Mouse (Mus musculus): ENCODE data around the gene Slc8a2. TPM values are rescaled to one million over a fixed set of nuclear protein-coding genes. Genes with fewer than 3 reads are reported as not detected.
A peak's percentile ranks its signal among the peaks of the same experiment; 100 is the strongest.

The Slc8a2 gene
- polyA plus RNA-seq, 1 experiment, result 1.2 TPM

DNA sequence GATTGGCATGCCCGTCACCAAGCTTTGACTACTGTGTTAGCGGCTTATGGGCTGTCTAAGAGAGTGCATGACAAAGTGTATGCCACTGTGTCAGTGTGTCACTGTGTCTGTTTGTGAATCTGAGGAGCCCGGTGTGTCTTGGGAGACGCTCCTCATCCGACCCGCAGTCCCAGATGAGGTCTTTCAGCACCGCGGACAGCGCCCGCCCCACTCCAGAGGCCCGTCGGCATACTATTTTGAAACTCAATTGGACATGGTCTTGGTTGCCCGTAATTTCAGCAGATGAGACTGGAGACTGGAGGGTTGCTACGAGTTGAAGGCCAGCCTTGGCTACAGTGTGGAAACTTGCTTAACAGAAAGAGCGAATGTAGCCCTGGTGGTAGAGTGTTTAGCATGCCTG lies 18.0 kb downstream of the Slc8a2 start:
- Histone ChIP-seq H3K27me3 (ENCODE audit: control insufficient read depth, insufficient read depth, low read length) (no peaks in the 10 kb centered on the region), H3K27ac (ENCODE audit: control insufficient read depth, insufficient read depth, low read length) (no peak overlapping the region), H3K36me3 (ENCODE audit: control insufficient read depth, insufficient read depth, low read length) (no peaks in the 10 kb centered on the region), H3K4me3 (ENCODE audit: control insufficient read depth, insufficient read depth, low read length) (no peak overlapping the region), H3K4me1 (replicated peaks; ENCODE audit: control insufficient read depth, insufficient read depth, low read length) (no peaks in the 10 kb centered on the region)
- no peak for TF ChIP-seq CTCF (IDR thresholded peaks at IDR 0.05; ENCODE audit: borderline replicate concordance, control insufficient read depth, extremely low read depth, insufficient read depth, low read length, poor library complexity)
- TF ChIP-seq POLR2A (IDR thresholded peaks at IDR 0.05; ENCODE audit: control insufficient read depth, extremely low read depth, insufficient read depth, low read length, poor library complexity), result no peak
- WGBS, result 16% methylated on average over 15 of the region's 15 CpGs
- DNase-seq, result peak; percentile 49

- TF ChIP-seq CTCF (IDR thresholded peaks at IDR 0.05; ENCODE audit: borderline replicate concordance, control insufficient read depth, extremely low read depth, insufficient read depth, low read length, poor library complexity) (no peak), POLR2A (IDR thresholded peaks at IDR 0.05; ENCODE audit: control insufficient read depth, extremely low read depth, insufficient read depth, low read length, poor library complexity) (no peak)
- Histone ChIP-seq H3K27ac (ENCODE audit: control insufficient read depth, insufficient read depth, low read length) (no peak overlapping the region), H3K27me3 (ENCODE audit: control insufficient read depth, insufficient read depth, low read length) (no peaks in the 10 kb centered on the region), H3K4me3 (ENCODE audit: control insufficient read depth, insufficient read depth, low read length) (no peak overlapping the region), H3K36me3 (ENCODE audit: control insufficient read depth, insufficient read depth, low read length) (no peaks in the 10 kb centered on the region), H3K4me1 (replicated peaks; ENCODE audit: control insufficient read depth, insufficient read depth, low read length) (no peaks in the 10 kb centered on the region)
- DNase-seq, result no peak
- WGBS, result 33% methylated on average over 5 of the region's 5 CpGs
Observed at GRCm38 (mm10) chr7:16149241-16149640, 19.6 kb downstream of the Slc8a2 start.

GRCm38 (mm10) chr7:16150191-16151145 lies 20.8 kb downstream of the Slc8a2 start:
- no peak for TF ChIP-seq CTCF (IDR thresholded peaks at IDR 0.05; ENCODE audit: borderline replicate concordance, control insufficient read depth, extremely low read depth, insufficient read depth, low read length, poor library complexity)
- TF ChIP-seq POLR2A (IDR thresholded peaks at IDR 0.05; ENCODE audit: control insufficient read depth, extremely low read depth, insufficient read depth, low read length, poor library complexity), result no peak
- 70% methylated on average over 9 of the region's 9 CpGs for WGBS

GRCm38 (mm10) chr7:16153522-16153921 lies 23.9 kb downstream of the Slc8a2 start:
- Histone ChIP-seq H3K27ac (ENCODE audit: control insufficient read depth, insufficient read depth, low read length) (no peak overlapping the region), H3K4me3 (ENCODE audit: control insufficient read depth, insufficient read depth, low read length) (no peak overlapping the region), H3K27me3 (ENCODE audit: control insufficient read depth, insufficient read depth, low read length) (no peaks in the 10 kb centered on the region; the same call in 1 of the 2 replicates), H3K36me3 (ENCODE audit: control insufficient read depth, insufficient read depth, low read length) (no peaks in the 10 kb centered on the region), H3K4me1 (replicated peaks; ENCODE audit: control insufficient read depth, insufficient read depth, low read length) (no peaks in the 10 kb centered on the region)
- TF ChIP-seq CTCF (IDR thresholded peaks at IDR 0.05; ENCODE audit: borderline replicate concordance, control insufficient read depth, extremely low read depth, insufficient read depth, low read length, poor library complexity) (peak; percentile 72; the same call in 1 of the 2 replicates), POLR2A (IDR thresholded peaks at IDR 0.05; ENCODE audit: control insufficient read depth, extremely low read depth, insufficient read depth, low read length, poor library complexity) (no peak)
- 17% methylated on average over 10 of the region's 10 CpGs for WGBS
- DNase-seq, result peak; percentile 37

More at GRCm38 (mm10) chr7:16150191-16151145, 20.8 kb downstream of the Slc8a2 start:
- Histone ChIP-seq H3K4me3 (ENCODE audit: control insufficient read depth, insufficient read depth, low read length) (no peak overlapping the region), H3K27ac (ENCODE audit: control insufficient read depth, insufficient read depth, low read length) (no peak overlapping the region), H3K27me3 (ENCODE audit: control insufficient read depth, insufficient read depth, low read length) (no peaks in the 10 kb centered on the region), H3K4me1 (replicated peaks; ENCODE audit: control insufficient read depth, insufficient read depth, low read length) (no peaks in the 10 kb centered on the region), H3K36me3 (ENCODE audit: control insufficient read depth, insufficient read depth, low read length) (no peaks in the 10 kb centered on the region)
- DNase-seq, result no peak

DNA sequence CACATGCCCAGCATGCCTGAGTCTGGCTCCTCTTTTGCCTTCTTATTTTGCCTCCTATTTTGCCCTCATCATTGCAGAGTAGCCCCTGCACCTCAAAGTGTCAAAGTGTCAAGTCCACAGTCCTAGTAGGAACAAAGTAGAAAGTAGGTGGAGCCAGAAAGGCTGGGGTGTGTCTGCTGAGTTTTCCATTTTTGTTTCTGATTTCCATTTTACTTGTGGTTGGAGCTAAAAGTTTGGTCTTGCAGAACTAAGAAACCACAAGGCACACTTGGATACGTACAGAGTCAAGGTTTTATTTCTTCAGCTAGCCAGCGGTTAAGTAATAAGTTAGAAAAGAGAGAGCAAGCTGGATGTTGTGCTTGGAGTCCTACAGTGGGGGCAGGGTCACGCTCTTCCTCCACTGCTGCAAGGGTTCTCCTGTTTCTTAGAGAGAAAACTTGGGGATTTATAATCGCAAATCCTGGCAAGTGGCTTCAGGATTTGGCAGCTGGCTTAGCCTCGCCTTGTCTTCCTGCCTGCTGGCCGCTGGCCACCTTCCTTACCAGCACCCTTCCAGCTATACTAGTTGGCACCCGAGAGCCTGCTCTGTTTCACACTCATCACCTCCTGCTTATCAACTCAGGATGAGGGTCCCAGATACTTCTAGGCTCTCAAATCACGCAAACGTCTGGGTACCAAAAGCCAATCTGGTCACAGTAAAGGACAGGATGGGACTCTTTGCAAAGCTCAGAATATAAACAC lies 25.7 kb downstream of the Slc8a2 start:
- 59% methylated on average over 9 of the region's 9 CpGs for WGBS
- peaks cover 5% of the 10 kb centered on the region; the same call in 1 of the 2 replicates for H3K27me3 ChIP-seq (ENCODE audit: control insufficient read depth, insufficient read depth, low read length)
- no peaks in the 10 kb centered on the region for H3K4me1 ChIP-seq (replicated peaks; ENCODE audit: control insufficient read depth, insufficient read depth, low read length)
- no peak for TF ChIP-seq CTCF (IDR thresholded peaks at IDR 0.05; ENCODE audit: borderline replicate concordance, control insufficient read depth, extremely low read depth, insufficient read depth, low read length, poor library complexity)
- TF ChIP-seq POLR2A (IDR thresholded peaks at IDR 0.05; ENCODE audit: control insufficient read depth, extremely low read depth, insufficient read depth, low read length, poor library complexity), result no peak
- DNase-seq, result no peak
- H3K36me3 ChIP-seq (ENCODE audit: control insufficient read depth, insufficient read depth, low read length), result no peaks in the 10 kb centered on the region
- H3K27ac ChIP-seq (ENCODE audit: control insufficient read depth, insufficient read depth, low read length), result no peak overlapping the region
- H3K4me3 ChIP-seq (ENCODE audit: control insufficient read depth, insufficient read depth, low read length), result no peak overlapping the region

- TF ChIP-seq POLR2A (IDR thresholded peaks at IDR 0.05; ENCODE audit: control insufficient read depth, extremely low read depth, insufficient read depth, low read length, poor library complexity) (no peak), CTCF (IDR thresholded peaks at IDR 0.05; ENCODE audit: borderline replicate concordance, control insufficient read depth, extremely low read depth, insufficient read depth, low read length, poor library complexity) (no peak)
- Histone ChIP-seq H3K4me3 (ENCODE audit: control insufficient read depth, insufficient read depth, low read length) (no peak overlapping the region), H3K36me3 (ENCODE audit: control insufficient read depth, insufficient read depth, low read length) (no peaks in the 10 kb centered on the region), H3K27ac (ENCODE audit: control insufficient read depth, insufficient read depth, low read length) (no peak overlapping the region), H3K4me1 (replicated peaks; ENCODE audit: control insufficient read depth, insufficient read depth, low read length) (no peaks in the 10 kb centered on the region), H3K27me3 (ENCODE audit: control insufficient read depth, insufficient read depth, low read length) (peaks cover 5% of the 10 kb centered on the region; the same call in 1 of the 2 replicates)
- DNase-seq, result no peak
- WGBS, result 56% methylated on average over 8 of the region's 8 CpGs
Observed at GRCm38 (mm10) chr7:16156105-16156714, 26.6 kb downstream of the Slc8a2 start.

All from thymus, adult 2 months (tissue).